Mouse (Mus musculus): ENCODE measurements around the gene Gpr146. TPM values are rescaled to one million over a fixed set of nuclear protein-coding genes. Genes with fewer than 3 reads are reported as not detected.

Gene Gpr146
- polyA plus RNA-seq, 1 experiment = 15.3 TPM

DNA sequence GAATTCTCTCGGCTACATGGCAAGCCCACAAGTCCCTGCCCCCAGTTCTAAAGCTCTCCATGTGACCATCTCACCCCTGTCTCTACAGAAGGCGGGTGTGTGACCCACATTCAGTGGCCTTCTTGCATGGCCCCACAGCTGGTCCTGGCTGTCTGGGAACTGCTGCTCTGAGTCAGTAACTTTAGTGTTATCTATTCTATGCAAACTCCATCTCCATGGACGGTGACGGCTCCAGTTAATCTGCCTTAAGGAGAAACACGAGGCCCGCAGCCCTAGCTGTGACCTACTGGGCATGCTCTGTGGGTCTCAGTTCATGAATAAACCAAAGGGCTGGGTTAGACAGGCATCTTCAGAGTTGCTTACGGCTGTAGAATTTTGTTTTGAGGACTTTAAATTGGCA is 16.9 kb downstream of the Gpr146 start:
- peaks cover 18% of the 10 kb centered on the region for H3K4me1 ChIP-seq (ENCODE audit: control insufficient read depth, insufficient read depth, low read length)
- H3K27ac ChIP-seq (ENCODE audit: insufficient read depth, low read length) = no peak overlapping the region
- TF ChIP-seq POLR2A (IDR thresholded peaks at IDR 0.05; ENCODE audit: extremely low read depth, insufficient read depth, low read length) = no peak
- TF ChIP-seq CTCF (IDR thresholded peaks at IDR 0.05; ENCODE audit: extremely low read depth, insufficient read depth, low read length) = no peak
- H3K4me3 ChIP-seq (ENCODE audit: insufficient read depth, low read length) = no peak overlapping the region

DNA sequence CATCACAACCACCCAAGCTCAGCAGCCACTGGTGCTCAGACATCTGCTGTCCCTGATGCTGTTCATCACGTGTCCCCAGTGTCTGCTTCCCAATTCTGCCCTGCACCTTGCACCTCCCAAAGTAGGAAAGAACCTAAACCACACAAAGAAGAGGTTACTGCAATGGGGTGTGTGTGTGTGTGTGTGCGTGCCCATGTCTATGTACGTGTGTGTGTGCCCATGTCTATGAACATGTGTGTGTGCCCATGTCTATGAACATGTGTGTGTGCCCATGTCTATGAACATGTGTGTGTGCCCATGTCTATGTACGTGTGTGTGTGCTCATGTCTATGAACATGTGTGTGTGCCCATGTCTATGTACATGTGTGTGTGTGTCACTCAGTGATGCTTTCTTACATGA is 18.0 kb downstream of the Gpr146 start:
- TF ChIP-seq CTCF (IDR thresholded peaks at IDR 0.05; ENCODE audit: extremely low read depth, insufficient read depth, low read length) (no peak), POLR2A (IDR thresholded peaks at IDR 0.05; ENCODE audit: extremely low read depth, insufficient read depth, low read length) (no peak)
- Histone ChIP-seq H3K4me3 (ENCODE audit: insufficient read depth, low read length) (no peak overlapping the region), H3K27ac (ENCODE audit: insufficient read depth, low read length) (no peak overlapping the region), H3K4me1 (ENCODE audit: control insufficient read depth, insufficient read depth, low read length) (peaks cover 14% of the 10 kb centered on the region)

DNA sequence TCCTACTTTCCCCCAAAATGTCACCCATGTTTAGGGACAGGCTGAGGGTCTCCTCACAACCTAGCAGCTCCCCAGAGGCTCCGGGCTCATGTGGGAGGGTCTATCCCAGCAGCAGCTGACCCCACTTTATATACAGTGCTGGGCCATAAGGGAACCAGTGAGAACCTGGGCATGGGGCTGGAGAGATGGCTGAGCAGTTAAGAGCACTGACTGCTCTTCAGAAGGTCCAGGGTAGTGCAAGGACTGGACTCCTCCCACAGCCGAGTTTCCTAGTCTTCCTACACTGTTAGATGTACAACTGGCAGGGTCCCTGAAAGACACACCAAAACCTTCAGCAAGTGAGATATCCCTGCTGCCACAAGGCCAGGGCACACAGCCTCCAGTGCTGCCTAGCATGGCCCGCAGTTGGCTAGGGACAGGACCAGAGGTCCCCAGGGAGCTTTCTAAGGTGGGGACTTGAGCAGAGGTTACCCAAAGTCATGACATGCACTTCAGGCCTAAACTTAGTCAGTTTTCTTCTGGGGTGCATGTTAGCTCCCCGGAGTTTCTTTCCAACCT is 19.9 kb downstream of the Gpr146 start:
- no peak overlapping the region for H3K27ac ChIP-seq (ENCODE audit: insufficient read depth, low read length)
- H3K4me3 ChIP-seq (ENCODE audit: insufficient read depth, low read length) = no peak overlapping the region
- H3K4me1 ChIP-seq (ENCODE audit: control insufficient read depth, insufficient read depth, low read length) = peaks cover 20% of the 10 kb centered on the region
- no peak for TF ChIP-seq POLR2A (IDR thresholded peaks at IDR 0.05; ENCODE audit: extremely low read depth, insufficient read depth, low read length)
- TF ChIP-seq CTCF (IDR thresholded peaks at IDR 0.05; ENCODE audit: extremely low read depth, insufficient read depth, low read length) = no peak

DNA sequence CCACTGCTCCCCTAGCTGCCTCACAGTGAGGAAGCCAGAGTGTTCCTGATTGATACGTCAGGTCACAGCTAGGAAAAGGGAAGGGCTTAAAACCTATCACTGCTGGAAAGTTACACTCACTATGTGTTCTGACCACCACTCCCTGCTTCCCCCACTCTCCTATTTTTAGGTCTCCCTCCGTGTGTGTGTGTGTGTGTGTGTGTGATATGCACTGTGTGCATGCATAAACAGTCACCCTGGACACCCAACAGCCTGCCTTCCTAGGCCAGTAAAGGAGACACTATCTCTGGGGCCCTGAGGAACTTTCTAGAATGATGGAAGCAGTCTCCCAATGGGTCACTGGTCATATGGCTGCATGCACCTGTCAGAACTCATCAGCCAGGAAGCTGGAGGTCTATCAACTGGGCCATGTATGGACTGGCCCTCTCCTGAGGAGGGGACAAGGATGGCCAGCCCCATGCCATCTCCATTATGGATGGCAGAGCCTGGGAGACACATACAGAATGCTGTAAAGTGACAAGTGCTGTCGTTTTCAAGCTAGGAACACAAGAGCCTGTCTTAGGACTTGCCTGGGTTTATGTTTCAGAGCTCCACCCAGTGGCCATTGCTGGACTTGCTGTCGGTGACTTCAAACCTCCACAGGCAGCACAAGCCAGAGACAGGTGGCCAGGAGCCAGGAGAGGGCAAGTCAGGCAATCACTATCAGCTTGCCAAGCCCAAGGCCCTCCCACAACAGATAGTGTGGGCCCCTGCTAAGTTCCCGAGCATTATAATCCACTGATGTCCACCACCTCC is 20.7 kb downstream of the Gpr146 start:
- no peak overlapping the region for H3K4me3 ChIP-seq (ENCODE audit: insufficient read depth, low read length)

DNA sequence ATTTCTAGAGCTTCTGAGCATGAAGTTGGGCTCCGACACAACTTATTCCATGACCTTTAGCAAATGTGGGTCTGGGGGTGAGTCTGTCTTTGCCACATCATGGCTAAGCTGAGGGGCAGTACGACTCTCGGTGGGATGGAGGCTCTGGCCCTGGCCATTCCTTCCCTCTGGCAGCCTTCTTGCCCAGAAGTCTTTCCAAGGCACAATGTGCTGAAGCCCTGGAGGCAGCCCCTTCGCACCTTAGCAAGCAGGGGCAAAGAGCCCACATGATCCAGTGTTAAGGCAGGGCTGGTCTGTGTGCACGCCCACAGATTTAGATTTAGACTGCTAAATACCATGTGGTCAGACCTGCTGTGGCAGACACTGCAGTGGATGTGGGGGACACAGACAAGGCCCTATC is 21.3 kb downstream of the Gpr146 start:
- peaks cover 21% of the 10 kb centered on the region for H3K4me1 ChIP-seq (ENCODE audit: control insufficient read depth, insufficient read depth, low read length)
- no peak overlapping the region for H3K27ac ChIP-seq (ENCODE audit: insufficient read depth, low read length)
- no peak overlapping the region for H3K4me3 ChIP-seq (ENCODE audit: insufficient read depth, low read length)
- no peak for TF ChIP-seq CTCF (IDR thresholded peaks at IDR 0.05; ENCODE audit: extremely low read depth, insufficient read depth, low read length)
- TF ChIP-seq POLR2A (IDR thresholded peaks at IDR 0.05; ENCODE audit: extremely low read depth, insufficient read depth, low read length) = no peak

More for the DNA sequence above, 20.7 kb downstream of the Gpr146 start:
- Histone ChIP-seq H3K27ac (ENCODE audit: insufficient read depth, low read length) (no peak overlapping the region), H3K4me1 (ENCODE audit: control insufficient read depth, insufficient read depth, low read length) (peaks cover 21% of the 10 kb centered on the region)
- TF ChIP-seq CTCF (IDR thresholded peaks at IDR 0.05; ENCODE audit: extremely low read depth, insufficient read depth, low read length) (peak; percentile 88), POLR2A (IDR thresholded peaks at IDR 0.05; ENCODE audit: extremely low read depth, insufficient read depth, low read length) (no peak)

DNA sequence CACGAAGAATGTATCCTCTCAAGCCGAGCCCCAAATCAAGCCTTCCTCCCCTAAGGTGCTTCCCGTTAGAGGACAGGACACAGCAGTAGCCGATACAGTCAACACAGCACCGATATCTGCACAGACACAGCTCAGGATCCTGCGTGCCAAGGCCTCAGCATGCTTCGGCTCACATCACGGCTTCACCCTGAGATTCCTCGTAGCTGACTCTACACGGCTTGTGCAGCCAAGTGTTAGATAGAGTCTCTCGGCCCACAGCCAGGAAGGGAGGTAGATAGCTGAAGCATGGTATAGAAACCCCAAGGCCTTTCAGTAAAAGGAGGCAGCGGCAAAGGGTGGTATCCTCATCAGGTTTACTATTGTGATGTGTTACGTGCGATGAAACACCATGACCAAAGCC is 22.5 kb downstream of the Gpr146 start:
- no peak for TF ChIP-seq POLR2A (IDR thresholded peaks at IDR 0.05; ENCODE audit: extremely low read depth, insufficient read depth, low read length)
- no peak for TF ChIP-seq CTCF (IDR thresholded peaks at IDR 0.05; ENCODE audit: extremely low read depth, insufficient read depth, low read length)
- Histone ChIP-seq H3K27ac (ENCODE audit: insufficient read depth, low read length) (no peak overlapping the region), H3K4me3 (ENCODE audit: insufficient read depth, low read length) (no peak overlapping the region), H3K4me1 (ENCODE audit: control insufficient read depth, insufficient read depth, low read length) (peaks cover 21% of the 10 kb centered on the region)

DNA sequence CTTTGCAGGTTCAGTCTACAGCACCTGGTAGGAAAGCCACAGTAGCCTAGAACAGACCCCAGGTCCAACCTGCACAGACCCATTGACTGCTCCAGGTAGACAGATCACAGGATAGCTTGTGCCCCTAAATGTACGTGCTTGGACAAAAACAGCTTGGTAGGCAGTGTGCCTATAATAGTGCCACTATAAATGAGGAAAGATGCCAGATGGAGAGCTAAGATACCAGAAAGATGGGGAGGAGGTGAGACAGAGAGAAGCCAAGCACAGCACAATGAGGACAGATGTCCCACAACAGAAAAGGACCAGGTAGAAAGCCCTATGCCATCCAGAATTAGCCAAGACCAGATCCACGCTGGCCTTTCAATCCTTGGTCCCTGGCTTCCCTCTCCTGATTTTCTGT is 24.6 kb downstream of the Gpr146 start:
- H3K4me3 ChIP-seq (ENCODE audit: insufficient read depth, low read length) = no peak overlapping the region
- H3K4me1 ChIP-seq (ENCODE audit: control insufficient read depth, insufficient read depth, low read length) = peaks cover 21% of the 10 kb centered on the region
- no peak overlapping the region for H3K27ac ChIP-seq (ENCODE audit: insufficient read depth, low read length)
- TF ChIP-seq POLR2A (IDR thresholded peaks at IDR 0.05; ENCODE audit: extremely low read depth, insufficient read depth, low read length) (no peak), CTCF (IDR thresholded peaks at IDR 0.05; ENCODE audit: extremely low read depth, insufficient read depth, low read length) (no peak)

DNA sequence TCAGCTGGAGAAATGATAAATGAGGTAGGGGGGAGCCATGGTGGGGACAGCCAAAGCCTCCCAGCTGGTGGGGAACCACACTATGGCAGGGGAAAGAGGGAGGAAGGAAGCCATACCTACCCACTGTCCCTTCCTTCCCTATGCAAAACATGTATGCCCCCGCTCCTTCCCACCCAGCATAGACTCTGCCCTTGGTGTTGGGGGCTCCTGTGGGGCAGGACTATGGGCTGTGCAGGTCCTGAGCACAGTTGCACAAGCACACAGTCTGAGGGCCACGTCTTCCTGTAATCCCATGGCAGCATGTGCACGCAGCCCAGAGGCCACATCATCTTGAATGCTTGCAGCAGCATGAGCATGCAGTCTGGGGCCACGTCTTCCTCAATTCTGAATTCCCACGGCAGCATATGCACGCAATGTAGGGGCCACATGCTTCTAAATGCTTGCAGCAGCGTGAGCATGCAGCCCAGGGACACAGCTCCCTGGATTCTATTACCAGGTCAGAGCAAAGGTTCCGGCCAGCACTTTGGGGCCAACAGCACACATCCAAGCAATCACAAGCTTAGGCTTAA is 26.3 kb downstream of the Gpr146 start:
- peaks cover 10% of the 10 kb centered on the region for H3K4me1 ChIP-seq (ENCODE audit: control insufficient read depth, insufficient read depth, low read length)
- H3K4me3 ChIP-seq (ENCODE audit: insufficient read depth, low read length) = no peak overlapping the region
- no peak for TF ChIP-seq POLR2A (IDR thresholded peaks at IDR 0.05; ENCODE audit: extremely low read depth, insufficient read depth, low read length)
- TF ChIP-seq CTCF (IDR thresholded peaks at IDR 0.05; ENCODE audit: extremely low read depth, insufficient read depth, low read length) = no peak
- no peak overlapping the region for H3K27ac ChIP-seq (ENCODE audit: insufficient read depth, low read length)

DNA sequence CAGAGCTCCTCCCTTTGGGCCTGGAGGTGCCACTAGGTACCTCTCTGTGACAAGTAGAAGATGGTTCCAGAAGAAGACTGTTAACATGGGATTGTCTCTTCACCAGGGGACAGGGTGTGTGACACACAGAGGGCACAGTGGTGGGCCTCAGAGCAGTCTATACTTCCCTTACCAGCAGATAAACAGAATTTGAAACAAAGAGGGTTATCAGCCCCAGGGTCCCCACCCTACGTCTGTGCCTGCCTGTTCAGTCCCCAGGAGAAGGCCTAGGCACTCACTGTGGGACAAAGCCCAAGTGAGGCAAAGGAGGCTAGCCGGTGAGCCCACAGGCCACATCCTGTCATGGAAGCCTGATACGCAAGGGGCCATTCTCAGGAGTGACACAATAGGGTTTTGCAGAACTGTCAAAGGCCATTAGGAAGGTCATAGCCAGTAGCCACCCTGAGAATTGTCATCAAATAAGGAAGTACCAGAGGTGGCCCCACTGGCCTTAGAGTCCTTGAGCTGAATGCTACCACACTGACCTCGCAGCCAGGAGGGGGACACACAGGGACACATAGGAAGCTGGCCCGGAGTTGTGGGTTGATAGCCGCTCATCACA is 27.4 kb downstream of the Gpr146 start, which contains the start of gene C130050O18Rik:
Gene C130050O18Rik, plus strand, starts transcription at position 480 of the 601 bp plus-strand sequence.
- Histone ChIP-seq H3K4me3 (ENCODE audit: insufficient read depth, low read length) (no peak within 1 kb of the TSS), H3K27ac (ENCODE audit: insufficient read depth, low read length) (no peak within 1 kb of the TSS), H3K4me1 (ENCODE audit: control insufficient read depth, insufficient read depth, low read length) (peaks cover 8% of the 10 kb centered on the region)
- TF ChIP-seq CTCF (IDR thresholded peaks at IDR 0.05; ENCODE audit: extremely low read depth, insufficient read depth, low read length) = no peak
- TF ChIP-seq POLR2A (IDR thresholded peaks at IDR 0.05; ENCODE audit: extremely low read depth, insufficient read depth, low read length) = no peak

Data from cortical plate, adult 2 months (tissue).